Mouse (Mus musculus): ENCODE data around the gene Hist1h2ae.
"Not testable (repeated sequence)": the region's sequence is repeated elsewhere in the genome, so short reads cannot be mapped to it uniquely, and the experiment has no call there.

The Hist1h2ae gene

GRCm38 (mm10) chr13:23571022-23571503 lies at the start of gene Hist1h2ae, which contains the start of gene Hist1h2bg:
Gene Hist1h2ae (minus strand): TSS chr13:23571220.
Gene Hist1h2bg (plus strand): TSS chr13:23571396.
- DNase-seq (ENCODE audit: low spot score in 2 of 2): peak; percentile 69 to 82

DNA sequence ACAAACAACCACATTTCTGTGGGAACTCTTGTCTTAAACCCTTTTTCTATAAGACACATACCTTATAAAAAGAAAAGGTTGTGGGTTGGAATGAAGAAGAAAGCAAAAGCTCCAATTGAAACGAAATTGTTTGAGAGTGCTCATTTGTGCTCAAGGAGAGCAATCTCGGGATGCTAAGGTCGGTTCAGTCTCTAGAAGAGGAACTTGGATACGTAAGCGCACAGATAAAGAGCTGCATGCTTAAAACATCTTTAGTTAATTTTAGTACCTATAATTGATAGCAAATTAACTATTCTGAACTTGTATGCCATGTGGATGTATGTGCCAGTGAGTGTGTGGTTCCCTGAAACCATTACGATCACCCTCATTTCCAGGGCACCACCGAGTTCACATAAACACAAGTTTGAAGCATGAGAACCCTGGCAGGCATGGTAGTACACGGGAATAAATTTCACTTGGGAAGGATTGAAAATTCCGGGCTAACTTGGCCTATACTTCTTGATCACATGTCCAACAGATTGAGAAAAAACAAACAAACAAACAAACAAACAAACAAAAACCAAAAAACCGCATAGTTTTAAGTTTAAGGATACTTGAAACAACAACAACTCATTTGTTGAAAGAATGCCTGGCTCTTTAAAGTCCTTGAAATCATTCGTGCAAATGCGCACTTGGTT lies 49.2 kb upstream of the Hist1h2ae start:
- DNase-seq (ENCODE audit: low spot score in 2 of 2): no peak

DNA sequence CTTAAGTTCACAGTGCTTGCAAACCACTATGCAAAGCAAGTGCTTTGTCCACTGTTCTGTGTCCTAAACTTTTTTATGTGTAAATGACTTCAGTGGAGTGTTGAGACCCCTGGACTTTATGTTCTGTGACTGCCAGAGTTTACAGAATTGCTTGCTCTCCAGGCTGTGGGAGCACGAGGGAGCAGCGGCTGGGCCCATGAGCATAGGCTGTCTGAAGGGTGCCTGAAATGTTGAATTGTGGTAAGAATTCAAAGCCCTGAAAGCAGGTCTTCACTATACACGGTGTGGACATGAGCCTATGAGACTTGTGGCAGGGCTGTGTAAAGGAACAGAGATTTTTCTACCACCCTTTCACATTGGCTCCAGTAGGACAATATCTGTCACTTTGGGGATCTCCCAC lies 40.6 kb upstream of the Hist1h2ae start:
- DNase-seq (ENCODE audit: low spot score in 2 of 2): no peak

DNA sequence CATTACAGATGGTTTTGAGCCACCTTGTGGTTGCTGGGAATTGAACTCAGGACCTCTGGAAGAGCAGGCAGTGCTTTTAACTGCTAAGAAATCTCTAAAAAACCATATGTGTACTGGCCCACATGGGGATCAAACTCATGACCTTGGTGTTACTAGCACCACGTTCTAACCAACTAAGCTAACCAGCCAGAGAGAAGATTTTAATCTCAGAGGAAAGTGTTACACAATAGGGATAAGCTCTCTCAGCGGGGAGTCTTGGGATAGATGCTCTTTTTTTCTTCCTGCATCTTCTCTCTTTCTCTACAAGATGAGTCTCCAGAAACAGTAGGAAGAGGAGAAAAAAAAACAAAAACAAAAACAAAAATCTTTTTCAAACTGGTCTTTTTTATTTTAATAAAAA lies 39.4 kb upstream of the Hist1h2ae start:
- DNase-seq (ENCODE audit: low spot score in 2 of 2): no peak

- DNase-seq (ENCODE audit: low spot score in 2 of 2): no peak
Measured at GRCm38 (mm10) chr13:23609844-23610243, 38.8 kb upstream of the Hist1h2ae start.

DNA sequence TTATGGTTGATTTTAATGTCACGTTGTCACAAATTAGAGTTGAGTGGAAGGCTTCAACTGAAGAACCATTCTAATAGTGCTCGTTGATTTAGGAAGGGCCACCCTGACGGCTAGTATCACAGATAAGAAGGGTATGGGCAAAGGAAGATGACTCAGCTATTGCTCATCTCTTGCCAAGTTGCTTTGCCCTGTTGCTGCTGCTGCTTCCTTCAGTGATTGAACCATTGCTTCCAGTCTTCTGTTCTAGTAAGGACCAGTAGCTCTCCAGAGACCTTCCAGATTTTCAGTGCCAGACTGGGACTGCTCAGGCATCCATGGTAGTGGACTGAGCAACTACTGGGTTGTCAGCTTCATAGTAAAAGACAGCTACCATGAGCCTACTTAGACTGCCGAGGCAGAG lies 38.2 kb upstream of the Hist1h2ae start:
- no peak for DNase-seq (ENCODE audit: low spot score in 2 of 2)

GRCm38 (mm10) chr13:23605052-23605451 lies 34.0 kb upstream of the Hist1h2ae start:
- DNase-seq (ENCODE audit: low spot score in 2 of 2): no peak

- DNase-seq (ENCODE audit: low spot score in 2 of 2): no peak
Measured at GRCm38 (mm10) chr13:23604452-23604851, 33.4 kb upstream of the Hist1h2ae start.

DNA sequence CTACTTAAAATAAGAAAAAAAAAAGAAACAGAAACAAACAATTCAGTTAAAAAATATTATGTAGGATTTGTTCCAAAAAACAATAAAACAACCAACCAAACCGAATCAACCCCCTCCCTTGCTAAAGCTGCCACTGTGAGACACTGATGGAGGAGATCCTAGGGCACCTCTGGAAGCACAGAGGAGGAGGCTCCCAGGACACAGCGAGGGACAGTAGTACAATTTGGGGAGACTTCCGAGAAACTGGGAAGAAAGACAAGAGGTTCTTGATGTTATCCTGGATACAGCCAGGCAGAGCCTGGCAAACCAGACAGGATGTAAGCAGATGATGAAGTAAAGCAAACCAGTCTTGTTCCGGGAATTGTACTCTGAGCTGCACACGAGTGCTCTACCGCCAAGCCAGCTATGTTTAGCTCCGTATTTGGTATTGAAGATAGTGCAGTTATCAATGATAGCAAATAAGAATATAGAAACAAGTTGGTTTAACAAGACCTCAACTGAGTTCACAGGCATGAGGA lies 32.2 kb upstream of the Hist1h2ae start:
- DNase-seq (ENCODE audit: low spot score in 2 of 2): no peak

DNA sequence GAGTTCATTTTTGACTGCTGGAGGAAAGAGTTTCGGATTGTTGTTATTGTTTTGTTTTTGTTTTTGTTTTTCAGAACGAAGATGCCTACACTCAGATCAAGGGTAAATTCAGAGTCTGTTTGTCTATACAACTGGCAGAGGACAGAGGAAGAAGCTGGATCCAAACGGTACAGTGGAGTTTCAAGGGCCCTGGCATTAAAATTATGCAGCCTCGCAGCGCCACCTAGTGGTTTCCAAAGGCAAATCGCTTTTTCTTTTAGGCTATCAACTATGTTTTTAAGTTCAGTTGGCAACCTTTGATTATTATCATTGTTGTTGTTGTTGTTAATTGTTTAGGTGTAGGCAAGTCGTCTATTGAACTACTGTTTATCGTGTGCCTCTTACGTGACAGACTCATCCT lies 26.9 kb upstream of the Hist1h2ae start:
- peak; percentile 58 to 84 for DNase-seq (ENCODE audit: low spot score in 2 of 2)

DNA sequence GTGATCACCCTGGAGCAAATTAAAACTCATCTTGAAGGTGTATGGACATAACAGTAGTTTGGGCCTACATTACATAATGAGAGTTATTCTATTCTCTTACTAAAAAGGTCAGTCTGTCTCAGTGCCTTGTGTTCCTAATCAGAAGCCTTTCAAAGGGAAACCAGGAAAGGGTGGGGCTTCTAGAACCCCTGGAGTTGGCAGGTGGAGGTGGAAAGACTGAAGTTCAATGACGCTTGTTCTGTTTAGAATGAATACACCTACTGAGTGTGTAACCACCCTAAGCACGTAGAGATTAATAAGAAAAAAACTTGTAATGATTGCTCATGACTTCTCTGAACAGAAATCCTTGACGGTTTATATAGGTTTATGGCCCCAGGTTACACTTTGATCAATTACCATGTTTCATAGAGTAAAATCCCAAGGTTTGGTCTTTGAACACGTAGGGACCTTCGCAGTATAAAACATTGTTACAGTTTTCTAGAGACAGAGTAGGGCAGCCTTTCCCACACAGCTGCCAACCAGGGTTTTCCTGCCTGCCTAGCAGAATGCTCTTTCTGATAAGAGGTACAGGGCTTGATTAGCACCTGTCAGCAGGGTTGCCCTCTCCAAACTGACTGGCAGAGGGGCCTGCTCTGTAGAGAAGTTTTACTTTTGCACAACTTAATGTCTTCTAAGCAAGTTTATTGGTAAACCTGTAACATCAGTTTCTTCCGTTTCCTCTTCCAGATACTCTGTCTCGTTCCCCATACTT lies 24.8 kb upstream of the Hist1h2ae start:
- DNase-seq (ENCODE audit: low spot score in 2 of 2): no peak

DNA sequence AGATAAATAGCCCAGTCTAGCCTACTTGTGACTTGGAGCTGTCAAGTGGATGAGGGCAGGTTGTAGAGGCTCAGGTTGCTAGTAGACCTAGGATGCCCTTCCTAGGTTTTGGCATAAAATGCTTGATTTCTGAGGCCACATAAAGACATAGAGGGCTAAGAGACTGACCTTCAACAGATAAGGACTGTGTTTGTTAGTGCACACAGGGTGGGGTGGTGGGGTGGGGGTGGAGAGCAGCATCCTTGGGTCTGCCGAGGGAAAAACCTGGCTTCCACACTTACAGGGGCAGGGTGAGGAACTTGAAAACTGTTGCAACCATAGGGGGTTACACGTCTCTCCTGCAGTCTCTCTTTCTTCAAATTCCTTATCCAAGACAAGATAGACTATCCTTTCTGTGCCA lies 24.2 kb upstream of the Hist1h2ae start:
- DNase-seq (ENCODE audit: low spot score in 2 of 2): no peak

DNA sequence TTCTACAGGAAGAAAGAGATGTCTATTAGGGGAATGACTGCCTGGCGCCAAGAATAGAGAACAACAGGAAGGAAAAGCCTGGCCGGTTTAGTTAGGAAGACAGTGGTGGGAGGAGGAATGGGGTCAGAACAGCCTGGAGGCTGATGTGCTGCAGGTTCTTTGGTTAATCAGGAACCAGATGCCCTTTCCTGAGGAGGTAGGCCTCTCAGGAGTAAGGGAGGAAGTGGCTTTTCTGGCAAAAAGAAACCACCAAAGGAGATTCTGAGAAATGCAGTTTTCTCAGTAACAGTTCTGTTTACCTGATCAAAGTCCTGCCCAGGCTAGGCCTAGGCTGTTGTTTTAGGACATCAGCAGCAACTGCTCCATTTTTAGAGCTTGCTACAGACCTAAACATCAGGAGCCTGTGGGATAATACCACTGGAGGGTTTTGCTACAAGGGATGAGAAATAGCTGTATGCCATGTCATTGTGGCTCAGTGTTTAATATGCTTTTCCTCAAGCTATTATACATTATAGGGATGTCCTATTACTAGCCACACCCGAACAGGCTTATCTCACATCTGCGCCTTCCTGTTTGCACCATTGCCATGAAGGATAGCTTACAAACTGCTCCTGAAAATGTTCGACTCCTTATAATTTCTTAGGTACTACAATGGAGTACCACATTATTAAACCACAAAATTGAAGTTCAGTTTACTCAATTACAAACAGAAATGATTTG lies 22.2 kb upstream of the Hist1h2ae start:
- DNase-seq (ENCODE audit: low spot score in 2 of 2): no peak

GRCm38 (mm10) chr13:23592614-23593013 lies 21.6 kb upstream of the Hist1h2ae start:
- no peak for DNase-seq (ENCODE audit: low spot score in 2 of 2)

GRCm38 (mm10) chr13:23591886-23592285 lies 20.9 kb upstream of the Hist1h2ae start:
- DNase-seq (ENCODE audit: low spot score in 2 of 2): not testable (repeated sequence)

GRCm38 (mm10) chr13:23591206-23591605 lies 20.2 kb upstream of the Hist1h2ae start:
- DNase-seq (ENCODE audit: low spot score in 2 of 2): no peak

- no peak for DNase-seq (ENCODE audit: low spot score in 2 of 2)
Measured at GRCm38 (mm10) chr13:23586940-23587225, 15.9 kb upstream of the Hist1h2ae start.

DNA sequence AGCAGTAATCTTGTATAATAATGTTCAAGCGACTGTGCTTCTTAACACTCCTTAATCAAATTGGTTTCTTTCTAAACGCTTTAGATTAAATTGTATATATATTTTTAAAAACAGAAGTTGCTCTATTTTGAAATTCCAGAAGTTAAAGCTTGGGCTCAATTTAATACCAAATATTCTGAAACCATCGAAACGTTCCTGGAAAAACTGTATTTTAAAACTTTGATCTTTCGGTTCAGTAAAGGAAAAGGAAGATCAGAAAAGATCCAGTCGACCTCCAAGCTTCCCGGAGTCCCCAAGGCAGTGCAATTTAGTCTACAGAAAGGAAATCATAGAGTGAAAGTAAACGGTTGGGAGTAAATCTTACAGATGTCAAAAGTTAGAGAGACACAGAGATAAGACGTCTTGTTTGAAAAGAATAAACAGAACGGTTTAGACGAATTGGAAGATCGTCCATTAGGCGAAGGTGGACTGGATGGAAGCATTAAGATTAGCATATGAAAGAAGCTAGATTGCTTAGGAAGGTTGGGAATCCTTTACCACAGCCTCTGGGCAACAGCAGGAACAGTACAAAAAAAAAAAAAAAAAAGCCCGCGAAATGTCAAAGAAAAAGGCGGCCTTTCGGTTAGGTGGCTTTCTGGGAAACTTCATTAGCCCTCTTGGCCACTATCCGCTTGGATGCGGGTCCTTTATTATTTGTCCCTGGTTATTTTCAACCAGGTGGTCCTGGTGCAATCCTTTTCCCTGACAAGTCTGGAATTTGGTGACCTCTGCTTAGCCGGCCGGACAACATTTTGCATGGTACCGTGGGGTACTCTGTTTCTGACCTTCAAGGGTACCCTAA lies 15.3 kb upstream of the Hist1h2ae start:
- DNase-seq (ENCODE audit: low spot score in 2 of 2): no peak

DNA sequence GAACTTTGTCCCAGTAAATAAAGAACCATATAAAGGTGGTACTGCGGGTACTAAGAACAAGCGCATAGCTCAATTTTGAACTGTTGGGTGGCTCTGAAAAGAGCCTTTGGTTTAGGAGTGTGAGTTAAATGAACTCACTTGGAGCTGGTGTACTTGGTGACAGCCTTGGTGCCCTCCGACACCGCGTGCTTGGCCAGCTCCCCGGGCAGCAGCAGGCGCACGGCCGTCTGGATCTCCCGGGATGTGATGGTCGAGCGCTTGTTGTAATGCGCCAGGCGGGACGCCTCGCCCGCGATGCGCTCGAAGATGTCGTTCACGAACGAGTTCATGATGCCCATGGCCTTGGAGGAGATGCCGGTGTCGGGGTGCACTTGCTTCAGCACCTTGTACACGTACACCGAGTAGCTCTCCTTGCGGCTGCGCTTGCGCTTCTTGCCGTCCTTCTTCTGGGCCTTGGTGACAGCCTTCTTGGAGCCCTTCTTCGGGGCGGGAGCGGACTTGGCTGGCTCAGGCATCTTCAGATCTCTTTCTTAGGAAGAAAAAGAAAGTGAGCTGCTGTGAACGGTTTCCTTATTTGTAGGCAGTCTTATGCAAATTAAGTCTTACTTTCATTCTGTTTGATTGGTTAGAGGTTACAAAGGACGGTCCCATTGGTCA lies 14.6 kb upstream of the Hist1h2ae start:
- peak; percentile 80 to 84 for DNase-seq (ENCODE audit: low spot score in 2 of 2)

DNA sequence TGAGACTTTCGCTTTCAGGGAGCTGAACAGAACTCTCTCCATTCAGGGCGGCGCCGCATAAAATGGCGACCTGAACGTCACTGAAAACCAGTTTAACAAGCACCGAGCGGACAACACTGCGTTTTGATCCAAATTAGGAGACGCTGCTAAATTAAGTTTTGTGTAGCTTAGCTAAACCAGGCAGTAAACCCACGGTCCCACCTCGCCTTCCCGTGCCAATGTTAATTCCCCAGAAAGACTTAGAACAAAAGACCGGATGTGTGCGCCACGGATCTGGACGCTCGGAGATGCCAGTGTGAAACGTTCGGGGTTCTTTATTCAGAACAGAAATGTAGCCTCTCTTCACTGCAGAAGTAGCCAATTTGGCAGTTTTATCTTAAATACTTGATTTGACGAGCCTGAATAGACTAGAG lies 14.0 kb upstream of the Hist1h2ae start:
- peak; percentile 76 to 77 for DNase-seq (ENCODE audit: low spot score in 2 of 2)

DNA sequence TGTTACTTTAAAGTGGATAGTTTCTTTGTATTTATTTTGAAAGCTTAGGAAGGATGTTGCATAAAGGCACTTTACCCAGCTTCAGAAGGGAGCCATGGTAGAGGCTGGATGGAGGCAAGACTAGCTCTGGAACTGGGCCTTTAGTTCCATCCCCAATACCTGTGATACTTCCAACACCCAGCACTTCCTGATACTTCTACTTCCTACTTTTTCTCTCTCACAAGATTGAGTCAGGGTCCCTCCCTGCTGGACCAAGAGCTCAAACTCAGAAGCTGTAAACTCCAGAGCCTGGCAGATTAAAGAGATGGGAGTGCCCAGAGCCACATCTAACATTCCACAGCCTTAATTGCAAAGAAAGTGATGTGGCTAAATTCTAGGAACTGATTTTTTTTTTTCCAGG lies 13.3 kb upstream of the Hist1h2ae start:
- no peak for DNase-seq (ENCODE audit: low spot score in 2 of 2)

All from right cerebral cortex, postnatal 10 days (tissue).